Mouse (Mus musculus) liver, postnatal 0 days (tissue): ENCODE results near the gene Trim2. TPM values are rescaled to one million over a fixed set of nuclear protein-coding genes. Genes with fewer than 3 reads are reported as not detected.

Experiments
- ATAC-seq: fragments of 200-750 bp; cut with Nextera tagmentation; 2 replicates; pipeline ENCODE4 v1.8.0; 2017; ENCODE audit warnings: mild to moderate bottlenecking, moderate library complexity
- DNase-seq: peaks from one replicate; pipeline ENCODE4 v3.0.0-alpha.2; 2016
- H3K27ac ChIP-seq: fragments of 300-500 bp; sonication (generic); 2 replicates; pipeline ENCODE4 v1.5.1; 2014; ENCODE audit warnings: antibody characterized with exemption, moderate library complexity, mild to moderate bottlenecking, low read depth
- H3K27me3 ChIP-seq: fragments of 300-500 bp; sonication (generic); 2 replicates; pipeline ENCODE4 v1.6.1; 2014; ENCODE audit warnings: low read length, control low read depth, mixed read lengths; ENCODE audit not compliant: insufficient read depth
- H3K36me3 ChIP-seq: fragments of 300-500 bp; sonication (generic); replicated peaks from 2 replicates; pipeline ENCODE4 v1.6.1; 2014; ENCODE audit warnings: mild to moderate bottlenecking, control low read depth, low read length, moderate library complexity, mixed read lengths; ENCODE audit not compliant: insufficient read depth
- H3K4me1 ChIP-seq: fragments of 300-500 bp; sonication (generic); 2 replicates; pipeline ENCODE4 v1.6.1; 2014; ENCODE audit warnings: antibody characterized with exemption, mild to moderate bottlenecking, control low read depth; ENCODE audit not compliant: insufficient read depth
- H3K4me2 ChIP-seq: fragments of 300-500 bp; sonication (generic); 2 replicates; pipeline ENCODE4 v1.6.1; 2014; ENCODE audit warnings: low read depth, mild to moderate bottlenecking, low read length, moderate library complexity, mixed read lengths
- H3K4me3 ChIP-seq: fragments of 300-500 bp; sonication (generic); 2 replicates; pipeline ENCODE4 v1.5.1; 2014; ENCODE audit warnings: low read depth, low read length
- H3K9ac ChIP-seq: fragments of 300-500 bp; sonication (generic); replicated peaks from 2 replicates; pipeline ENCODE4 v1.6.1; 2014; ENCODE audit warnings: mild to moderate bottlenecking, moderate library complexity
- H3K9me3 ChIP-seq: fragments of 300-500 bp; sonication (generic); 2 replicates; pipeline ENCODE4 v1.6.1; 2016; ENCODE audit warnings: mild to moderate bottlenecking, control low read depth, low read length, mixed read lengths
- CTCF ChIP-seq: sonication (generic); IDR thresholded peaks from 2 replicates; pipeline ENCODE4 v1.5.1; 2016; ENCODE audit warnings: antibody characterized with exemption, low read depth
- EP300 ChIP-seq: IDR thresholded peaks from 2 replicates; pipeline ENCODE4 v1.6.1; 2016; ENCODE audit warnings: antibody characterized with exemption, low read depth, mild to moderate bottlenecking
- WGBS: fragments of 180-500 bp; shearing (Covaris S2); extraction: QIAGEN DNeasy Blood & Tissue Kit; methylation state at CpG from one replicate; pipeline ENCODE4 v1.1.7; 2014; ENCODE audit not compliant: insufficient replicate concordance; 5-methylcytosine and 5-hydroxymethylcytosine counted together
- polyA plus RNA-seq: library from polyadenylated mRNA; unstranded; fragments of >200 nt; fragmentation: Nextera tagmentation; extraction: Ambion mirVana; gene quantifications from 2 replicates; pipeline ENCODE4 v1.2.1, GENCODE M21; 2015

Trim2 gene
- polyA plus RNA-seq, 1 experiment from 2014 or later, result 2.7 TPM

DNA sequence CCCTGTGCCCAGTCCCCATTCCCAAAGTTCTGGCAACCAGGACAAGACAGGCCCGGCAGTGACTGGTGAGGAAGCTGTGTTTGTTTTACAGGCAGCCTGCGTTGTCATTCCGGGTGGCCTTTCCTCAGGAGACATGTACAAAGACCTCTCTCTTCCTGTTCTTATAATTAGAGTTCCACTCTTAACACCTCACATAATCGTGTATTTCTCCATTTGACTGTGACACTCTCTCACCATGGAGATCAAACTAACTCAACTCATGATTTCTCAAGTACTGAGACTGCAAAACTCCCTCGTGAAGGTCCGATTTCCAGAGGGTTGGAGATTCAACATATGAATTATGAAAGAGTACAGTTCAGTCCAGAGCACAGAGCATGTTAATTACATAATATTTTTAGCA, 170.7 kb downstream of the Trim2 start:
- Histone ChIP-seq H3K27me3 (no peaks in the 10 kb centered on the region), H3K27ac (no peak overlapping the region; the same call in 1 of the 2 replicates), H3K4me2 (peak overlapping the region; percentile 64), H3K4me3 (peak overlapping the region; percentile 15; the same call in 1 of the 2 replicates), H3K36me3 (no peaks in the 10 kb centered on the region), H3K9me3 (no peaks in the 10 kb centered on the region), H3K4me1 (peaks cover 7% of the 10 kb centered on the region), H3K9ac (no peak overlapping the region; the same call in 1 of the 2 replicates)
- ATAC-seq, result no peak; the same call in 1 of the 2 replicates
- TF ChIP-seq EP300 (no peak), CTCF (no peak)
- WGBS, result 51% methylated on average over 6 of the region's 6 CpGs
- DNase-seq, result no peak

- Histone ChIP-seq H3K4me2 (peak overlapping the region; percentile 64), H3K9ac (no peak overlapping the region), H3K4me1 (peaks cover 7% of the 10 kb centered on the region), H3K9me3 (no peaks in the 10 kb centered on the region), H3K27ac (no peak overlapping the region; the same call in 1 of the 2 replicates), H3K27me3 (no peaks in the 10 kb centered on the region), H3K36me3 (no peaks in the 10 kb centered on the region), H3K4me3 (peak overlapping the region; percentile 15; the same call in 1 of the 2 replicates)
- 34% methylated on average over 9 of the region's 9 CpGs for WGBS
- DNase-seq (peak; percentile 82), ATAC-seq (peak; percentile 100)
- no peak for TF ChIP-seq EP300
- no peak for TF ChIP-seq CTCF
Observed at GRCm38 (mm10) chr3:84135387-84135786, 171.3 kb downstream of the Trim2 start.

GRCm38 (mm10) chr3:84131369-84131768, 175.3 kb downstream of the Trim2 start:
- no peak for TF ChIP-seq EP300
- TF ChIP-seq CTCF, result no peak
- ATAC-seq (no peak), DNase-seq (no peak)
- H3K4me1 ChIP-seq, result peaks cover 15% of the 10 kb centered on the region
- no peak overlapping the region for H3K9ac ChIP-seq
- H3K27me3 ChIP-seq, result no peaks in the 10 kb centered on the region
- H3K9me3 ChIP-seq, result no peaks in the 10 kb centered on the region
- 82% methylated on average over 3 of the region's 3 CpGs for WGBS
- H3K36me3 ChIP-seq, result no peaks in the 10 kb centered on the region
- no peak overlapping the region for H3K4me2 ChIP-seq
- no peak overlapping the region for H3K4me3 ChIP-seq
- H3K27ac ChIP-seq, result no peak overlapping the region

DNA sequence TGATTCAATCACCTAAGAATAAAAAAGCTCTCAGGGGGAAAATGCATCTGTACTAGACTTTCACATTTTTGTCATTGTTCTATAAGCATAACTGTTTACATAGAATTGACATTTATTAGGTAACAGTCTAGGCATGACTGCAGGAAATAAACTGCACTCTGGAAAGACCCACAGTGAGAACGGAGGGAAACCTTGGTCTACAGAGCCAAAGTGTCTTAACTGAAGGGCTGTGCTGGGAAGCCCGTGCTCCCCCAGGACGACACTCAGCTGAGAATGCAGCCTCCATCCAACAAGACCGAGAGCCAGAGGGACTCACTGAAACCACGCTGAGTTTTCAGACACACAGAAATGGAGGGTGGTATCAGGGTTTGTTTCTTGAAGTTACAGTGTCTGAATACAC, 175.9 kb downstream of the Trim2 start:
- DNase-seq (no peak), ATAC-seq (no peak)
- no peak overlapping the region for H3K9ac ChIP-seq
- H3K36me3 ChIP-seq, result no peaks in the 10 kb centered on the region
- H3K4me1 ChIP-seq, result peaks cover 14% of the 10 kb centered on the region
- no peak overlapping the region for H3K27ac ChIP-seq
- WGBS, result 73% methylated on average over 5 of the region's 5 CpGs
- H3K4me2 ChIP-seq, result no peak overlapping the region
- no peak overlapping the region for H3K4me3 ChIP-seq
- H3K9me3 ChIP-seq, result no peaks in the 10 kb centered on the region
- TF ChIP-seq EP300, result no peak
- no peak for TF ChIP-seq CTCF
- no peaks in the 10 kb centered on the region for H3K27me3 ChIP-seq

GRCm38 (mm10) chr3:84128871-84129870, 177.5 kb downstream of the Trim2 start:
- no peak overlapping the region for H3K4me2 ChIP-seq
- H3K9ac ChIP-seq, result no peak overlapping the region
- no peaks in the 10 kb centered on the region for H3K36me3 ChIP-seq
- DNase-seq, result peak; percentile 45
- H3K27me3 ChIP-seq, result no peaks in the 10 kb centered on the region
- 44% methylated on average over 11 of the region's 11 CpGs for WGBS
- H3K27ac ChIP-seq, result no peak overlapping the region
- TF ChIP-seq EP300 (no peak), CTCF (no peak)
- H3K4me3 ChIP-seq, result no peak overlapping the region
- H3K9me3 ChIP-seq, result no peaks in the 10 kb centered on the region
- H3K4me1 ChIP-seq, result peaks cover 8% of the 10 kb centered on the region
- ATAC-seq, result peak; percentile 73

GRCm38 (mm10) chr3:84127431-84127830, 179.2 kb downstream of the Trim2 start:
- Histone ChIP-seq H3K9me3 (no peaks in the 10 kb centered on the region), H3K4me3 (no peak overlapping the region), H3K9ac (no peak overlapping the region), H3K27ac (no peak overlapping the region), H3K27me3 (no peaks in the 10 kb centered on the region), H3K4me2 (no peak overlapping the region), H3K36me3 (no peaks in the 10 kb centered on the region), H3K4me1 (peaks cover 8% of the 10 kb centered on the region)
- DNase-seq (no peak), ATAC-seq (no peak)
- TF ChIP-seq EP300 (no peak), CTCF (no peak)
- 73% methylated on average over 2 of the region's 2 CpGs for WGBS
